Mouse (Mus musculus) cerebellum, postnatal 25 days (tissue): ENCODE measurements around the gene Papss1.

ENCODE experiments used
- DNase-seq, 2 experiments: peaks; one replicate each; pipeline ENCODE4 v3.0.0; 2021; ENCODE audit warnings: mixed read lengths in 2 of 2

The Papss1 gene

GRCm38 (mm10) chr3:131586818-131587217 is 22.2 kb downstream of the Papss1 start:
- no peak for DNase-seq

GRCm38 (mm10) chr3:131587959-131588358 is 23.4 kb downstream of the Papss1 start:
- no peak for DNase-seq

- DNase-seq, result no peak
Measured at GRCm38 (mm10) chr3:131593143-131593798, 28.7 kb downstream of the Papss1 start.

- DNase-seq, result peak in 1 of 2 experiments; percentile 37
Measured at GRCm38 (mm10) chr3:131594361-131594760, 29.8 kb downstream of the Papss1 start.

GRCm38 (mm10) chr3:131595546-131596245 is 31.1 kb downstream of the Papss1 start:
- DNase-seq, result no peak

- no peak for DNase-seq
Measured at GRCm38 (mm10) chr3:131600726-131601125, 36.2 kb downstream of the Papss1 start.

- DNase-seq, result no peak
Measured at GRCm38 (mm10) chr3:131601366-131601765, 36.8 kb downstream of the Papss1 start.

- no peak for DNase-seq
Measured at GRCm38 (mm10) chr3:131602995-131603414, 38.4 kb downstream of the Papss1 start.

GRCm38 (mm10) chr3:131608112-131608511 is 43.5 kb downstream of the Papss1 start:
- DNase-seq, result no peak

GRCm38 (mm10) chr3:131609651-131610050 is 45.1 kb downstream of the Papss1 start:
- DNase-seq, result no peak

GRCm38 (mm10) chr3:131610595-131610994 is 46.0 kb downstream of the Papss1 start:
- no peak for DNase-seq

GRCm38 (mm10) chr3:131612847-131613246 is 48.3 kb downstream of the Papss1 start:
- no peak for DNase-seq

- DNase-seq, result no peak
Measured at GRCm38 (mm10) chr3:131614056-131614455, 49.5 kb downstream of the Papss1 start.

- no peak for DNase-seq
Measured at GRCm38 (mm10) chr3:131618580-131619338, 54.2 kb downstream of the Papss1 start.

- DNase-seq, result no peak
Measured at GRCm38 (mm10) chr3:131623208-131623607, 58.6 kb downstream of the Papss1 start.

GRCm38 (mm10) chr3:131624063-131624462 is 59.5 kb downstream of the Papss1 start:
- DNase-seq, result no peak

- no peak for DNase-seq
Measured at GRCm38 (mm10) chr3:131627476-131627875, 62.9 kb downstream of the Papss1 start.

- no peak for DNase-seq
Measured at GRCm38 (mm10) chr3:131628265-131628664, 63.7 kb downstream of the Papss1 start.

- no peak for DNase-seq
Measured at GRCm38 (mm10) chr3:131628931-131629330, 64.4 kb downstream of the Papss1 start.

- peak; percentile 47 to 51 for DNase-seq
Measured at GRCm38 (mm10) chr3:131630407-131631317, 66.1 kb downstream of the Papss1 start.

- DNase-seq, result peak; percentile 91
Measured at GRCm38 (mm10) chr3:131631318-131631870, 66.8 kb downstream of the Papss1 start.

- no peak for DNase-seq
Measured at GRCm38 (mm10) chr3:131634091-131634490, 69.5 kb downstream of the Papss1 start.
